Mouse (Mus musculus) adrenal gland, adult 2 months (tissue): ENCODE data around the gene Map6. TPM values are rescaled to one million over a fixed set of nuclear protein-coding genes. Genes with fewer than 3 reads are reported as not detected.
"Not testable (repeated sequence)": the region's sequence is repeated elsewhere in the genome, so short reads cannot be mapped to it uniquely, and the experiment has no call there.

ENCODE experiments used
- DNase-seq: peaks from one replicate; pipeline ENCODE4 v3.0.0; 2021
- polyA plus RNA-seq: library from polyadenylated mRNA; depleted of rRNA; stranded (reverse); fragments of >200 nt; gene quantifications from 2 replicates; pipeline ENCODE4 v1.2.3, GENCODE M21; 2012
- total RNA-seq, 2 experiments: library from RNA; stranded (reverse); gene quantifications; 2 replicates each; pipeline ENCODE4 v1.2.3; 2021

Gene Map6
- total and polyA plus RNA-seq, 3 experiments, result 4.9 to 10.2 (median 7.5) TPM

DNA sequence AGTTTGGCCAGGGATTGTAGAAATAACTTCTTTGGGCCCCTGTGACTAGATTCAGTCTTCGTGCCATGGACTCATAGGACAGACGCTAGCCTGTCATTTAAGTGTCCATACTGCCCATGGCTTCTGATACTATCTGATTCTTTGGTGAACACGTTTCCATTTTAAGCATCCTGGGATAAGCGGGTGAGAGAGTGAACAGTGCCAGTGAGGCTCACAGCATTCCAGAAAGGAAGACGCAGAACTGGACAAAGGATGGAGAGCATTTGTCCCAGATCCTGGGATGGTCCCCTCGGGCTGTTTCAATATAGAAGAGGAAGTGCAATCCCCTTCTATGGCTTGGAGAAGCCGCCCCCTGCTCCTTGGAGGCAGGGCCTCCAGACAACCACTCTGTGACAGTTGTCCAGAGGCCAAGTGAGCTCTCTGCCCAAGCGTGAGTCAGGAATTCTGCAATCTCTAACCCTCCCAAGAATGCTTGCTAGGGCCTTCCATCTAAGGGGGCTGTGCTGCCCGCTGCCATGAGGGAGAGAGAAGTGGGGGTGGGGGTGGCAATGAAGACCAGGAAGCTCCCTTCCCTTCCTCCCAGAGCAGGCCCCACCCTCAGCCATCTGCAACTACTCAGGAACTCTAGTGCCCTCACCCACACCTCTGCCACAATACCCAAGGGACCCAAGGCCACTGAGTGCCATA, 89.1 kb downstream of the Map6 start:
- peak; percentile 83 for DNase-seq

GRCm38 (mm10) chr7:99357201-99357600, 90.0 kb downstream of the Map6 start:
- peak; percentile 92 for DNase-seq

GRCm38 (mm10) chr7:99358371-99358770, 91.1 kb downstream of the Map6 start:
- DNase-seq, result no peak

DNA sequence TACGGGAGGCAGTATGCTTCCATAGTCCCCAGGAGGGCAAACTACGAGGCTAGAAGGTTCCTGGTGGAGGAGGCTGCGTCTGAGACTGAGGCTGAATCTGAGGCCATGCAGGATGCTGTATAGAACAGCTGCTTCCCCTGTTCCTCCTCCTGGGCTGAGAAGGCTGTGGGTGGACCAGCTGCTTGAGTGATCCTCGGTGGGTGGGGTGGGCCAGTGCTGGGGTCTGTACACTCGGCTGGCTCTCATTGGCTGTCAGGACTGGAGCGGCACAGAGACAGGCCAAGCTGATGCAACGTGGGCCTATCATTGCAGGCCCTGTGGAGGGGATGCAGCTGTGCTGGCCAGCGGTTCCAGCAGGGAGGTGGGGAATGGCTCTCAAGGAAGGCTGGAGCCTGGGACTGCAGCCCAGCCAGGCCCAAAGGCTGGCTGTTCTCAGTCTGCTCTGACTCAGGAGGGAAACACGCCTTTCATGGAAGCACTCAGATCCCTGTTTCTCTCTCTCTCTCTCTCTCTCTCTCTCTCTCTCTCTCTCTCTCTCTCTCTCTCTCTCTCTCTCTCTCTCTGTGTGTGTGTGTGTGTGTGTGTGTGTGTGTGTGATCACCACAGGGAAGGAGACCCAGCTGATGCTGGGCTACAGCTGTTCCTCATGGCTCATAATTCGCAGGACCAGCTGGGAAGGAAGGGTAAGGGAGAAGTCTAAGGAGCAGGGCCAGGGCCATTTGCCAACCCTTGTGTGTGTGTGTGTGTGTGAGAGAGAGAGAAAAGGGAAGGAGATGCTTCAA, 93.0 kb downstream of the Map6 start:
- peak; percentile 73 for DNase-seq

- DNase-seq, result no peak
These were observed 93.7 kb downstream of the Map6 start for GRCm38 (mm10) chr7:99360803-99361414.

- no peak for DNase-seq
These were observed 94.9 kb downstream of the Map6 start for GRCm38 (mm10) chr7:99362137-99362536.

- DNase-seq, result peak; percentile 60
These were observed 97.8 kb downstream of the Map6 start for GRCm38 (mm10) chr7:99365069-99365468.

- no peak for DNase-seq
These were observed 99.5 kb downstream of the Map6 start for GRCm38 (mm10) chr7:99366716-99367115.

- not testable (repeated sequence) for DNase-seq
These were observed 107.1 kb downstream of the Map6 start for GRCm38 (mm10) chr7:99374325-99374724.

- peak; percentile 60 for DNase-seq
These were observed 108.2 kb downstream of the Map6 start for GRCm38 (mm10) chr7:99375455-99375854.

- DNase-seq, result no peak
These were observed 111.6 kb downstream of the Map6 start for GRCm38 (mm10) chr7:99378870-99379269.

- DNase-seq, result peak; percentile 30
These were observed 113.4 kb downstream of the Map6 start for GRCm38 (mm10) chr7:99380491-99381213.

- peak; percentile 100 for DNase-seq
These were observed 114.2 kb downstream of the Map6 start, which contains the start of gene Gdpd5 for GRCm38 (mm10) chr7:99381214-99382087. Gdpd5 (plus strand) TSS chr7:99381414.

- peak; percentile 47 for DNase-seq
These were observed 115.1 kb downstream of the Map6 start for GRCm38 (mm10) chr7:99382088-99383000.

DNA sequence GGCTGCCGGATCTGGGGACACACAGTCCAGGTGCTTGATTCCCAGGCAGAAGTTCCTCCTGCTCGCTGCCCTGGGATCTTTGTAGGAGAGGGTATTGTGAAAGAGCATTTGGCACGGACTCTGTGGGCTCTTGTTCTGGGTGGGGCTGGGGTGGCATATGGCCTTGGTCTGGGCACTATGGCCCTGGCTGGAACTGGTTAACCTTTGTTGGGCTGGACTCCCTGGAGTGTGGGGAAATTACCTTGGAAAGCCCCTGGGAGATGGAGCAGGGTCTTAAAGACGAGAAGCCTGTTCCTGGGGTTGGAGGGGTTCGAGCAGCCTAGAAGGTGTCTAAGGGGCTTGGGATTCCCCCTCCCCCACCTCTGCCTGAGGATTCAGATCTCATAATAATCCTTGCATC, 116.0 kb downstream of the Map6 start:
- DNase-seq, result peak; percentile 52

DNA sequence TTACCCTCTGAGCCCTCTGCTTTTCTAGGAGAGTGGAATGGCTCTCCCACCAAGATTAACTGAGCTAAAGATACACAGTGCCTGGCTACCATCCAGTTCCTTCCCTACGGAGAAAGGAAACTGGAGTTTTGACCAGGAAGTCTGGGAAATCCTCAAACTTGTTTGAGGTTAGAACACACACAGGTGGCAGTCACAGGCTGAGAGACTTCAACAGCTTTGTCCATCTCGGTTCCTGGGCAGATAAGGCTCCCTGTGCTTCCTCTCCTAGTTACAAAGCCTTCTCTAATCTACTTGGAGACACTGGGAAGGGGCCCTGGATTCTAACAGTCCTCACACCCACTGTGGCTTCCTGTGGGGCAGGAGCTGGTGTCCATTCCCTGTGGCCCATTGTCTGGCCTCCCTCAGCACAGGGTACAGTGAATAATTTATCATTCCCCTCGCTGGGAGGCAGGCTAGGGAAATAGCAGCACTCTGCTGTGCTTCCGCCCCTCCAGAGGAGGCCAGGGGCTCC, 116.9 kb downstream of the Map6 start:
- peak; percentile 28 for DNase-seq

GRCm38 (mm10) chr7:99386030-99386429, 118.8 kb downstream of the Map6 start:
- peak; percentile 57 for DNase-seq
